Mouse (Mus musculus): ENCODE data around the gene Fam19a4. TPM values are rescaled to one million over a fixed set of nuclear protein-coding genes. Genes with fewer than 3 reads are reported as not detected.
A peak's percentile ranks its signal among the peaks of the same experiment; 100 is the strongest.

Fam19a4 gene
- polyA plus RNA-seq, 1 experiment = not detected

- no peak for TF ChIP-seq CTCF (conservative IDR thresholded peaks at IDR 0.05; ENCODE audit: insufficient read depth, insufficient read length, low read depth, low read length)
- no peak for TF ChIP-seq POLR2A (IDR thresholded peaks at IDR 0.05; ENCODE audit: low read depth, low read length)
- WGBS = 95% methylated on average over 2 of the region's 2 CpGs
- Histone ChIP-seq H3K36me3 (ENCODE audit: control insufficient read depth, insufficient read depth, low read length) (no peaks in the 10 kb centered on the region), H3K27ac (ENCODE audit: insufficient read depth, low read depth, low read length) (no peak overlapping the region), H3K4me3 (ENCODE audit: insufficient read depth, low read depth, low read length) (no peak overlapping the region), H3K4me1 (ENCODE audit: control insufficient read depth, insufficient read depth, low read length) (no peaks in the 10 kb centered on the region), H3K27me3 (replicated peaks; ENCODE audit: control insufficient read depth, insufficient read depth, low read length) (0 out of 2 replicates have a peak, but pooled peaks cover 1% of the 10 kb centered on the region)
- no peak for DNase-seq
These were observed 22.1 kb upstream of the Fam19a4 start for GRCm38 (mm10) chr6:97082336-97082735.

GRCm38 (mm10) chr6:97080016-97080415 is 19.8 kb upstream of the Fam19a4 start:
- no peaks in the 10 kb centered on the region for H3K36me3 ChIP-seq (ENCODE audit: control insufficient read depth, insufficient read depth, low read length)
- TF ChIP-seq CTCF (conservative IDR thresholded peaks at IDR 0.05; ENCODE audit: insufficient read depth, insufficient read length, low read depth, low read length) (no peak), POLR2A (IDR thresholded peaks at IDR 0.05; ENCODE audit: low read depth, low read length) (no peak)
- no peak overlapping the region for H3K27ac ChIP-seq (ENCODE audit: insufficient read depth, low read depth, low read length)
- H3K27me3 ChIP-seq (replicated peaks; ENCODE audit: control insufficient read depth, insufficient read depth, low read length) = 0 out of 2 replicates have a peak, but pooled peaks cover 1% of the 10 kb centered on the region
- DNase-seq = no peak
- H3K4me1 ChIP-seq (ENCODE audit: control insufficient read depth, insufficient read depth, low read length) = no peaks in the 10 kb centered on the region
- WGBS = 55% methylated on average over 9 of the region's 9 CpGs
- no peak overlapping the region for H3K4me3 ChIP-seq (ENCODE audit: insufficient read depth, low read depth, low read length)

DNA sequence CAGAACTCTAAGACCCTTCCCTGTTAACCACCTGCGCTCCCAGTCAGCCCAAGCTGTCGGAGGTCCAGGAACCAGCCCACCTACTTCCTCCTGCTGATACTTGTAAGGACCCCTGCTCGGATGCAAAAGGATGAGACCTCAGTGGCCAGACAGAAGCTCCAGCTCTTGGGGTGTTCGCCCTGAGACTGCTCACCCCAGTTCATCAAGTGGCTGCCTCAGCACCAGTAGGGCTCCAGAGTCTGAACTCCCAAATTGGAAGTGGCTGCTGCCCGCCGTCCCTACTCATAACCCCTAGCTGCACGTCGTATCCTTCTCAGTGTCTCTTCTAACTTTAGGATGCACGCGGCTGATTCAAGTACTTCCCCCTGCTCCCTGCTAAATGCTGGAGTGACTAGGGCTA is 614 bp downstream of the Fam19a4 start:
- no peak for TF ChIP-seq POLR2A (IDR thresholded peaks at IDR 0.05; ENCODE audit: low read depth, low read length)
- TF ChIP-seq CTCF (conservative IDR thresholded peaks at IDR 0.05; ENCODE audit: insufficient read depth, insufficient read length, low read depth, low read length) = no peak
- 4% methylated on average over 10 of the region's 10 CpGs for WGBS
- H3K4me3 ChIP-seq (ENCODE audit: insufficient read depth, low read depth, low read length) = no peak overlapping the region

GRCm38 (mm10) chr6:97052196-97052770 is 7.9 kb downstream of the Fam19a4 start:
- Histone ChIP-seq H3K4me3 (ENCODE audit: insufficient read depth, low read depth, low read length) (no peak overlapping the region), H3K4me1 (ENCODE audit: control insufficient read depth, insufficient read depth, low read length) (no peaks in the 10 kb centered on the region), H3K27me3 (replicated peaks; ENCODE audit: control insufficient read depth, insufficient read depth, low read length) (no peaks in the 10 kb centered on the region), H3K36me3 (ENCODE audit: control insufficient read depth, insufficient read depth, low read length) (no peaks in the 10 kb centered on the region), H3K27ac (ENCODE audit: insufficient read depth, low read depth, low read length) (no peak overlapping the region)
- TF ChIP-seq POLR2A (IDR thresholded peaks at IDR 0.05; ENCODE audit: low read depth, low read length) (no peak), CTCF (conservative IDR thresholded peaks at IDR 0.05; ENCODE audit: insufficient read depth, insufficient read length, low read depth, low read length) (no peak)
- DNase-seq = no peak
- 77% methylated on average over 8 of the region's 8 CpGs for WGBS

More for the DNA sequence above, 614 bp downstream of the Fam19a4 start:
- H3K27me3 ChIP-seq (replicated peaks; ENCODE audit: control insufficient read depth, insufficient read depth, low read length) = no peaks in the 10 kb centered on the region; the same call in 1 of the 2 replicates
- DNase-seq = no peak
- H3K27ac ChIP-seq (ENCODE audit: insufficient read depth, low read depth, low read length) = no peak overlapping the region
- H3K4me1 ChIP-seq (ENCODE audit: control insufficient read depth, insufficient read depth, low read length) = no peaks in the 10 kb centered on the region
- no peaks in the 10 kb centered on the region for H3K36me3 ChIP-seq (ENCODE audit: control insufficient read depth, insufficient read depth, low read length)

GRCm38 (mm10) chr6:97048403-97048802 is 11.8 kb downstream of the Fam19a4 start:
- no peak for DNase-seq
- Histone ChIP-seq H3K27me3 (replicated peaks; ENCODE audit: control insufficient read depth, insufficient read depth, low read length) (no peaks in the 10 kb centered on the region), H3K36me3 (ENCODE audit: control insufficient read depth, insufficient read depth, low read length) (no peaks in the 10 kb centered on the region), H3K4me3 (ENCODE audit: insufficient read depth, low read depth, low read length) (no peak overlapping the region), H3K4me1 (ENCODE audit: control insufficient read depth, insufficient read depth, low read length) (no peaks in the 10 kb centered on the region), H3K27ac (ENCODE audit: insufficient read depth, low read depth, low read length) (no peak overlapping the region)
- 38% methylated on average over 4 of the region's 4 CpGs for whole genome bisulfite sequencing
- TF ChIP-seq POLR2A (IDR thresholded peaks at IDR 0.05; ENCODE audit: low read depth, low read length) (no peak), CTCF (conservative IDR thresholded peaks at IDR 0.05; ENCODE audit: insufficient read depth, insufficient read length, low read depth, low read length) (no peak)

DNA sequence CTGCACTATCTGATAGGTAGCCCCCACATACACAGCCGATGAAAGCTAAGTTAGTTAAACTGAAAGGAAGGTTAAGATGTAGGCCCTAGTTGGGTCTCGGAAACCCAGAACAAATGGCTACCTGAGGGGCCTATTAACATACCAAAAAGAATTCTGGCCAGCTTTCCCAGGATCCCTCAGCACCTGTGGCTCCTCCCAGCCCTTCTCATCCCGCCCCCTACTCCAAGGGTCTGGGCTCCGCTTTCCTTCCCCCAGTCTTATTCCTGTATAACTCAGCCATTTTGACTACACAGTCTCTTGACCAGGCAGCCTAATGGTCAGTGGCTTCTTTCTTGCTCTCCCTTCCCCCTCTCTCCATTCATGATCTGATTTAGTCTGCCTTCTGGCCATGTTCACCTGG is 13.7 kb downstream of the Fam19a4 start:
- no peak for TF ChIP-seq POLR2A (IDR thresholded peaks at IDR 0.05; ENCODE audit: low read depth, low read length)
- DNase-seq = no peak
- no peaks in the 10 kb centered on the region for H3K36me3 ChIP-seq (ENCODE audit: control insufficient read depth, insufficient read depth, low read length)
- H3K4me3 ChIP-seq (ENCODE audit: insufficient read depth, low read depth, low read length) = no peak overlapping the region
- H3K4me1 ChIP-seq (ENCODE audit: control insufficient read depth, insufficient read depth, low read length) = no peaks in the 10 kb centered on the region
- H3K27me3 ChIP-seq (replicated peaks; ENCODE audit: control insufficient read depth, insufficient read depth, low read length) = no peaks in the 10 kb centered on the region
- WGBS = 94% methylated on average over 4 of the region's 4 CpGs
- H3K27ac ChIP-seq (ENCODE audit: insufficient read depth, low read depth, low read length) = no peak overlapping the region

GRCm38 (mm10) chr6:97027110-97027677 is 33.0 kb downstream of the Fam19a4 start:
- no peak for TF ChIP-seq CTCF (conservative IDR thresholded peaks at IDR 0.05; ENCODE audit: insufficient read depth, insufficient read length, low read depth, low read length)
- TF ChIP-seq POLR2A (IDR thresholded peaks at IDR 0.05; ENCODE audit: low read depth, low read length) = no peak
- DNase-seq = peak; percentile 5
- WGBS = 49% methylated on average over 5 of the region's 5 CpGs
- no peaks in the 10 kb centered on the region for H3K4me1 ChIP-seq (ENCODE audit: control insufficient read depth, insufficient read depth, low read length)
- no peaks in the 10 kb centered on the region for H3K36me3 ChIP-seq (ENCODE audit: control insufficient read depth, insufficient read depth, low read length)
- no peaks in the 10 kb centered on the region; the same call in 1 of the 2 replicates for H3K27me3 ChIP-seq (replicated peaks; ENCODE audit: control insufficient read depth, insufficient read depth, low read length)
- no peak overlapping the region for H3K27ac ChIP-seq (ENCODE audit: insufficient read depth, low read depth, low read length)
- no peak overlapping the region for H3K4me3 ChIP-seq (ENCODE audit: insufficient read depth, low read depth, low read length)

All from kidney, adult 2 months (tissue).